In genomic region chr1:189550851-189551250, GRCm38 (mm10) we compare ENCODE assay signal across 16 mouse cellular contexts.
DNase-seq lines count a peak whose midpoint lies in the region; ATAC-seq and TF ChIP-seq lines count a peak whose summit lies in the region.
"Had no signal": no experiment of that assay in that cellular context is flagged by ENCODE, and none has a peak within 500 bp of the region (broad histone marks: within the 10 kb centered on the region; RNA-seq: fewer than 3 reads in every experiment).

No protein-coding gene starts in this region.

- H3K9ac ChIP-seq in forebrain, postnatal 0 days, result no peak overlapping the region
- H3K9ac ChIP-seq in forebrain, embryonic 16.5 days (replicated peaks; ENCODE audit: low read depth, low read length), result no peak overlapping the region
- H3K9ac ChIP-seq: liver, embryonic 13.5 days; midbrain, embryonic 15.5 days; neural tube, embryonic 12.5 days had no signal

- peak; percentile 32 for TF ChIP-seq CTCF in forebrain, postnatal 0 days (IDR thresholded peaks at IDR 0.05; ENCODE audit: low read depth)
- TF ChIP-seq CTCF in layer of hippocampus, adult 2 months (conservative IDR thresholded peaks at IDR 0.05), result peak; percentile 45
- peak; percentile 32 for TF ChIP-seq CTCF in Patski (IDR thresholded peaks at IDR 0.05)

- CTCF ChIA-PET in Patski (lab: Charles Lee), result no interaction called here

- in situ Hi-C loops in Patski (cut with MboI; ENCODE audit: low pct_unique_long_range_greater_than_20kb), result no loop called here

- POLR2A ChIA-PET in Patski (lab: Charles Lee), result no interaction called here

- no peaks in the 10 kb centered on the region for H3K4me1 ChIP-seq in forebrain, postnatal 0 days (ENCODE audit: insufficient read depth)
- H3K4me1 ChIP-seq in forebrain, embryonic 16.5 days (replicated peaks; ENCODE audit: control insufficient read depth, insufficient read depth, low read length), result no peaks in the 10 kb centered on the region
- H3K4me1 ChIP-seq: liver, embryonic 13.5 days; midbrain, embryonic 15.5 days; neural tube, embryonic 12.5 days had no signal

- no peak overlapping the region for H3K27ac ChIP-seq in forebrain, postnatal 0 days (ENCODE audit: low read depth, low read length)
- H3K27ac ChIP-seq in forebrain, embryonic 16.5 days (ENCODE audit: low read length), result no peak overlapping the region
- H3K27ac ChIP-seq in layer of hippocampus, adult 2 months, result no peak overlapping the region
- H3K27ac ChIP-seq: liver, embryonic 13.5 days; macrophage; midbrain, embryonic 15.5 days; neural tube, embryonic 12.5 days had no signal

- no peaks in the 10 kb centered on the region for H3K36me3 ChIP-seq in forebrain, postnatal 0 days (ENCODE audit: insufficient read depth)
- no peaks in the 10 kb centered on the region for H3K36me3 ChIP-seq in forebrain, embryonic 16.5 days (ENCODE audit: control insufficient read depth, insufficient read depth)
- H3K36me3 ChIP-seq: liver, embryonic 13.5 days; midbrain, embryonic 15.5 days; neural tube, embryonic 12.5 days had no signal

- no peak overlapping the region for H3K4me2 ChIP-seq in forebrain, postnatal 0 days (ENCODE audit: low read depth)
- H3K4me2 ChIP-seq in forebrain, embryonic 16.5 days (ENCODE audit: low read length), result no peak overlapping the region
- H3K4me2 ChIP-seq: liver, embryonic 13.5 days; midbrain, embryonic 15.5 days; neural tube, embryonic 12.5 days had no signal

- intact Hi-C loops in left cerebral cortex, postnatal 36 days (cut with DNase I), result no loop called here

- ATAC-seq in forebrain, postnatal 0 days, result no peak
- no peak for ATAC-seq in forebrain, embryonic 16.5 days
- no peak for ATAC-seq in Patski
- ATAC-seq: intestine, embryonic 16.5 days; midbrain, embryonic 15.5 days had no signal

- H3K4me3 ChIP-seq in forebrain, postnatal 0 days (ENCODE audit: low read depth, low read length), result no peak overlapping the region
- H3K4me3 ChIP-seq in forebrain, embryonic 16.5 days (replicated peaks; ENCODE audit: low read length), result no peak overlapping the region
- no peak overlapping the region for H3K4me3 ChIP-seq in layer of hippocampus, adult 2 months
- H3K4me3 ChIP-seq: liver, embryonic 13.5 days; midbrain, embryonic 15.5 days; neural tube, embryonic 12.5 days had no signal

- no peak for DNase-seq in forebrain, postnatal 0 days
- no peak for DNase-seq in layer of hippocampus, adult 2 months (ENCODE audit: low spot score in 2 of 2)
- no peak for DNase-seq in layer of hippocampus, adult 8-10 months (ENCODE audit: low spot score in 2 of 2)
- DNase-seq in 3T3-L1 (ENCODE audit: low read depth, low spot score), result peak; percentile 24
- DNase-seq in Patski (ENCODE audit: low read depth, low spot score), result no peak
- no peak for DNase-seq in adrenal gland, postnatal 10 days
- no peak for DNase-seq in left cerebral cortex, postnatal 36 days (ENCODE audit: low spot score in 2 of 2)
- DNase-seq: cerebellum, adult 9-11 months; heart, adult 18-20 months; liver, embryonic 13.5 days; spleen, adult 18-20 months had no signal

- 87% methylated on average over 9 of the region's 9 CpGs for WGBS in forebrain, postnatal 0 days
- 83% methylated on average over 9 of the region's 9 CpGs for WGBS in forebrain, embryonic 16.5 days

- no peaks in the 10 kb centered on the region for H3K9me3 ChIP-seq in forebrain, postnatal 0 days (ENCODE audit: low read length)
- H3K9me3 ChIP-seq in forebrain, embryonic 16.5 days (ENCODE audit: control insufficient read depth, low read length), result no peaks in the 10 kb centered on the region
- H3K9me3 ChIP-seq: midbrain, embryonic 15.5 days had no signal

- no peaks in the 10 kb centered on the region for H3K27me3 ChIP-seq in forebrain, postnatal 0 days (ENCODE audit: insufficient read depth, low read length)
- H3K27me3 ChIP-seq in forebrain, embryonic 16.5 days (replicated peaks; ENCODE audit: control insufficient read depth, insufficient read depth, low read length), result no peaks in the 10 kb centered on the region
- peaks cover 14% of the 10 kb centered on the region for H3K27me3 ChIP-seq in Patski
- H3K27me3 ChIP-seq: liver, embryonic 13.5 days; midbrain, embryonic 15.5 days; neural tube, embryonic 12.5 days had no signal
